In genomic region chr7:126765540-126765939, GRCm38 (mm10) we compare ENCODE assay signal across 25 mouse cellular contexts. TPM values are rescaled to one million over a fixed set of nuclear protein-coding genes. Genes with fewer than 3 reads are reported as not detected.
DNase-seq lines count a peak whose midpoint lies in the region; ATAC-seq and TF ChIP-seq lines count a peak whose summit lies in the region.
"Had no signal": no experiment of that assay in that cellular context is flagged by ENCODE, and none has a peak within 500 bp of the region (broad histone marks: within the 10 kb centered on the region; RNA-seq: fewer than 3 reads in every experiment).

No protein-coding gene starts in this region.

- TF ChIP-seq EP300 in lung, postnatal 0 days (IDR thresholded peaks at IDR 0.05), result no peak
- no peak for TF ChIP-seq EP300 in liver, embryonic 14.5 days (IDR thresholded peaks at IDR 0.05; ENCODE audit: low read depth)
- TF ChIP-seq EP300 in stomach, postnatal 0 days (optimal IDR thresholded peaks at IDR 0.05), result no peak

- no peaks in the 10 kb centered on the region for H3K9me3 ChIP-seq in lung, postnatal 0 days (ENCODE audit: low read length)
- no peaks in the 10 kb centered on the region for H3K9me3 ChIP-seq in liver, embryonic 14.5 days (ENCODE audit: control insufficient read depth, low read length)
- H3K9me3 ChIP-seq in stomach, postnatal 0 days (ENCODE audit: control insufficient read depth, low read length), result no peaks in the 10 kb centered on the region
- H3K9me3 ChIP-seq: forebrain, embryonic 12.5 days; hindbrain, embryonic 15.5 days; kidney, embryonic 15.5 days; limb, embryonic 15.5 days; neural tube, embryonic 15.5 days had no signal

- no peak overlapping the region for H3K9ac ChIP-seq in lung, postnatal 0 days (replicated peaks; ENCODE audit: low read depth)
- no peak overlapping the region for H3K9ac ChIP-seq in liver, embryonic 14.5 days (replicated peaks)
- no peak overlapping the region for H3K9ac ChIP-seq in stomach, postnatal 0 days (ENCODE audit: low read length)
- H3K9ac ChIP-seq: forebrain, embryonic 12.5 days; hindbrain, embryonic 15.5 days; kidney, embryonic 15.5 days; limb, embryonic 15.5 days; lung, embryonic 14.5 days; neural tube, embryonic 15.5 days had no signal

- 63% methylated on average over 9 of the region's 9 CpGs for WGBS in lung, postnatal 0 days
- WGBS in liver, embryonic 14.5 days (ENCODE audit: insufficient replicate concordance), result 64% methylated on average over 9 of the region's 9 CpGs
- WGBS in stomach, postnatal 0 days, result 59% methylated on average over 9 of the region's 9 CpGs

- ATAC-seq in lung, postnatal 0 days, result peak; percentile 28
- no peak for ATAC-seq in liver, embryonic 14.5 days (ENCODE audit: insufficient read depth)
- no peak for ATAC-seq in stomach, postnatal 0 days (ENCODE audit: low FRiP score, low TSS enrichment)
- ATAC-seq: inflammation-experienced regulatory T-cells, adult 6 months had no signal

- H3K4me1 ChIP-seq in lung, postnatal 0 days (ENCODE audit: insufficient read depth, low read depth, low read length), result peaks cover 19% of the 10 kb centered on the region
- peaks cover 6 to 33% of the 10 kb centered on the region in 2 experiments for H3K4me1 ChIP-seq in liver, embryonic 14.5 days (replicated peaks; ENCODE audit: control insufficient read depth in 2 of 2, insufficient read depth in 2 of 2, low read length in 1 of 2)
- peaks cover 10% of the 10 kb centered on the region for H3K4me1 ChIP-seq in stomach, postnatal 0 days (replicated peaks; ENCODE audit: control insufficient read depth, insufficient read depth)

- TF ChIP-seq CTCF in lung, postnatal 0 days (IDR thresholded peaks at IDR 0.05), result no peak
- TF ChIP-seq CTCF in liver, embryonic 14.5 days (IDR thresholded peaks at IDR 0.05; ENCODE audit: low read depth), result 0 out of 2 replicates have a peak, but pooled peaks have one; percentile 4
- no peak for TF ChIP-seq CTCF in stomach, postnatal 0 days (IDR thresholded peaks at IDR 0.05; ENCODE audit: low read depth)

- no peak overlapping the region for H3K4me3 ChIP-seq in lung, postnatal 0 days (ENCODE audit: low read depth, low read length)
- H3K4me3 ChIP-seq in liver, embryonic 14.5 days (ENCODE audit: insufficient read depth in 1 of 2, low read depth in 2 of 2, low read length in 2 of 2), result no peak overlapping the region
- no peak overlapping the region for H3K4me3 ChIP-seq in stomach, postnatal 0 days (ENCODE audit: low read depth, low read length)
- H3K4me3 ChIP-seq: forebrain, embryonic 12.5 days; hindbrain, embryonic 15.5 days; kidney, embryonic 15.5 days; limb, embryonic 15.5 days; neural tube, embryonic 15.5 days had no signal

- H3K36me3 ChIP-seq in lung, postnatal 0 days (ENCODE audit: insufficient read depth, low read length), result peaks cover 52% of the 10 kb centered on the region; the same call in 1 of the 2 replicates
- peaks cover 2% of the 10 kb centered on the region; the same call in 1 of the 2 replicates for H3K36me3 ChIP-seq in liver, embryonic 14.5 days (replicated peaks; ENCODE audit: control insufficient read depth, insufficient read depth, low read depth)
- H3K36me3 ChIP-seq in stomach, postnatal 0 days (ENCODE audit: control insufficient read depth, insufficient read depth, low read length), result peaks cover 32% of the 10 kb centered on the region

- H3K27ac ChIP-seq in lung, postnatal 0 days (ENCODE audit: low read length), result no peak overlapping the region
- no peak overlapping the region for H3K27ac ChIP-seq in liver, embryonic 14.5 days
- peak overlapping the region; percentile 76; the same call in 1 of the 2 replicates for H3K27ac ChIP-seq in stomach, postnatal 0 days (replicated peaks)
- H3K27ac ChIP-seq: forebrain, embryonic 12.5 days; hindbrain, embryonic 15.5 days; kidney, embryonic 15.5 days; neural tube, embryonic 15.5 days had no signal

- no peak overlapping the region for H3K4me2 ChIP-seq in lung, postnatal 0 days (replicated peaks; ENCODE audit: low read depth, low read length)
- H3K4me2 ChIP-seq in liver, embryonic 14.5 days (ENCODE audit: low read depth), result no peak overlapping the region
- no peak overlapping the region for H3K4me2 ChIP-seq in stomach, postnatal 0 days (replicated peaks; ENCODE audit: low read depth)
- H3K4me2 ChIP-seq: forebrain, embryonic 12.5 days; heart, embryonic 11.5 days; hindbrain, embryonic 15.5 days; kidney, embryonic 15.5 days; limb, embryonic 15.5 days; lung, embryonic 14.5 days; neural tube, embryonic 15.5 days had no signal

- DNase-seq in cerebellum, adult 9-11 months, result peak; percentile 24
- DNase-seq in cerebellum, postnatal 14 days, result no peak
- DNase-seq in lung, postnatal 0 days (ENCODE audit: low spot score), result peak; percentile 36
- DNase-seq in lung, postnatal 36 days, result no peak
- DNase-seq in liver, embryonic 14.5 days (ENCODE audit: low read depth in 3 of 3, low spot score in 3 of 3), result no peak
- no peak for DNase-seq in stomach, postnatal 0 days (ENCODE audit: low spot score)
- DNase-seq in thymus, postnatal 25 days, result no peak
- DNase-seq in gastrocnemius, postnatal 25 days, result no peak
- DNase-seq: adrenal gland, postnatal 25 days; cerebellum, adult 8-10 months; gastrocnemius, postnatal 10 days; heart, postnatal 10 days; lung, embryonic 14.5 days; midbrain, embryonic 14.5 days; retina, postnatal 1 day; right cerebral cortex, postnatal 14 days; thymus, postnatal 14 days had no signal

- H3K27me3 ChIP-seq in lung, postnatal 0 days (replicated peaks; ENCODE audit: insufficient read depth, low read length), result no peaks in the 10 kb centered on the region
- no peaks in the 10 kb centered on the region for H3K27me3 ChIP-seq in liver, embryonic 14.5 days (ENCODE audit: control insufficient read depth, insufficient read depth, low read length)
- H3K27me3 ChIP-seq in stomach, postnatal 0 days (ENCODE audit: control insufficient read depth, insufficient read depth, low read length), result no peaks in the 10 kb centered on the region
- H3K27me3 ChIP-seq: forebrain, embryonic 12.5 days; hindbrain, embryonic 15.5 days; kidney, embryonic 15.5 days; limb, embryonic 15.5 days; neural tube, embryonic 15.5 days had no signal

RNA-seq across cellular contexts. Expression of gene Gdpd3, which starts 0.6 kb away (rescaled TPM):
- 3.4 and 4.1 TPM in 2 replicates for polyA plus RNA-seq in lung, postnatal 0 days (2015; fragmentation: Nextera tagmentation; extraction: Ambion mirVana)
- polyA plus RNA-seq in liver, embryonic 14.5 days (2012; rRNA removed), result 1.3 and 2.0 TPM in 2 replicates
- 0.27 and 0.59 TPM in 2 replicates for polyA plus RNA-seq in liver, embryonic 14.5 days (2014; fragmentation: Nextera tagmentation; extraction: Ambion mirVana)
- polyA plus RNA-seq in stomach, postnatal 0 days (2015; fragmentation: Nextera tagmentation; extraction: Ambion mirVana), result 51.3 and 53.1 TPM in 2 replicates
- 1 to 10 TPM in 1 of 2 experiments, under 1 TPM in 1; 0.49 to 1.6 TPM for total RNA-seq in gastrocnemius, postnatal 25 days (2021)

RNA-seq across cellular contexts. Expression of gene Mapk3, which starts 6.1 kb away (rescaled TPM):
- polyA plus RNA-seq in lung, postnatal 0 days (2015; fragmentation: Nextera tagmentation; extraction: Ambion mirVana), result 180 and 183 TPM in 2 replicates
- 35.9 and 39.8 TPM in 2 replicates for polyA plus RNA-seq in liver, embryonic 14.5 days (2012; rRNA removed)
- 14.4 and 15.5 TPM in 2 replicates for polyA plus RNA-seq in liver, embryonic 14.5 days (2014; fragmentation: Nextera tagmentation; extraction: Ambion mirVana)
- 114 and 116 TPM in 2 replicates for polyA plus RNA-seq in stomach, postnatal 0 days (2015; fragmentation: Nextera tagmentation; extraction: Ambion mirVana)
- total RNA-seq in gastrocnemius, postnatal 25 days (2021), result 10 to 100 TPM; 21.4 to 23.8 TPM

RNA-seq across cellular contexts. Expression of gene Ypel3, which starts 11.2 kb away (rescaled TPM):
- polyA plus RNA-seq in lung, postnatal 0 days (2015; fragmentation: Nextera tagmentation; extraction: Ambion mirVana), result 325 and 340 TPM in 2 replicates
- 69.9 and 74.2 TPM in 2 replicates for polyA plus RNA-seq in liver, embryonic 14.5 days (2012; rRNA removed)
- 76.0 and 83.3 TPM in 2 replicates for polyA plus RNA-seq in liver, embryonic 14.5 days (2014; fragmentation: Nextera tagmentation; extraction: Ambion mirVana)
- 86.0 and 102 TPM in 2 replicates for polyA plus RNA-seq in stomach, postnatal 0 days (2015; fragmentation: Nextera tagmentation; extraction: Ambion mirVana)
- total RNA-seq in gastrocnemius, postnatal 25 days (2021), result 10 to 100 TPM; 63.8 to 69.0 TPM

RNA-seq across cellular contexts. Expression of gene Tbx6, which starts 15.7 kb away (rescaled TPM):
- 0.56 and 0.74 TPM in 2 replicates for polyA plus RNA-seq in lung, postnatal 0 days (2015; fragmentation: Nextera tagmentation; extraction: Ambion mirVana)
- 1.3 and 1.5 TPM in 2 replicates for polyA plus RNA-seq in liver, embryonic 14.5 days (2012; rRNA removed)
- polyA plus RNA-seq in liver, embryonic 14.5 days (2014; fragmentation: Nextera tagmentation; extraction: Ambion mirVana), result 0.43 and 0.47 TPM in 2 replicates
- polyA plus RNA-seq in stomach, postnatal 0 days (2015; fragmentation: Nextera tagmentation; extraction: Ambion mirVana), result 0.08 and 0.18 TPM in 2 replicates
- total RNA-seq in gastrocnemius, postnatal 25 days (2021), result under 1 TPM; 0.20 to 0.62 TPM
- total RNA-seq: hematopoietic stem cell, adult 5-6 weeks had no signal
- polyA plus RNA-seq: lung, embryonic 14.5 days had no signal

RNA-seq across cellular contexts. Expression of gene Ppp4c, which starts 26.8 kb away (rescaled TPM):
- 150 and 151 TPM in 2 replicates for polyA plus RNA-seq in lung, postnatal 0 days (2015; fragmentation: Nextera tagmentation; extraction: Ambion mirVana)
- polyA plus RNA-seq in liver, embryonic 14.5 days (2012; rRNA removed), result 81.8 and 83.2 TPM in 2 replicates
- 105 and 117 TPM in 2 replicates for polyA plus RNA-seq in liver, embryonic 14.5 days (2014; fragmentation: Nextera tagmentation; extraction: Ambion mirVana)
- polyA plus RNA-seq in stomach, postnatal 0 days (2015; fragmentation: Nextera tagmentation; extraction: Ambion mirVana), result 118 and 122 TPM in 2 replicates
- total RNA-seq in gastrocnemius, postnatal 25 days (2021), result 10 to 100 TPM; 21.7 to 26.8 TPM

Comparison
In these comparisons a context has a peak if more than half of its experiments do, and no peak if none do; other contexts are left out.
1. DNase-seq: peak in cerebellum, adult 9-11 months (single experiment) and lung, postnatal 0 days (single experiment); none in cerebellum, postnatal 14 days (0 of 2), lung, postnatal 36 days (single experiment), liver, embryonic 14.5 days (0 of 3), stomach, postnatal 0 days (single experiment), thymus, postnatal 25 days (single experiment) and gastrocnemius, postnatal 25 days (single experiment).
2. RNA of gene Gdpd3, which starts 0.6 kb away (polyA plus RNA-seq): 51.3 to 53.1 TPM in stomach, postnatal 0 days; 3.4 to 4.1 TPM in lung, postnatal 0 days and 0.27 to 2.0 TPM in liver, embryonic 14.5 days; every median in the first group is over 10 times any median in the second.